Mouse (Mus musculus) urinary bladder, postnatal 25 days (tissue): ENCODE measurements around the gene Ankrd33.
"Not testable (repeated sequence)": the region's sequence is repeated elsewhere in the genome, so short reads cannot be mapped to it uniquely, and the experiment has no call there.

ENCODE experiments used
- DNase-seq: peaks from one replicate; pipeline ENCODE4 v3.0.0; 2022; ENCODE audit warnings: low spot score

The Ankrd33 gene

DNA sequence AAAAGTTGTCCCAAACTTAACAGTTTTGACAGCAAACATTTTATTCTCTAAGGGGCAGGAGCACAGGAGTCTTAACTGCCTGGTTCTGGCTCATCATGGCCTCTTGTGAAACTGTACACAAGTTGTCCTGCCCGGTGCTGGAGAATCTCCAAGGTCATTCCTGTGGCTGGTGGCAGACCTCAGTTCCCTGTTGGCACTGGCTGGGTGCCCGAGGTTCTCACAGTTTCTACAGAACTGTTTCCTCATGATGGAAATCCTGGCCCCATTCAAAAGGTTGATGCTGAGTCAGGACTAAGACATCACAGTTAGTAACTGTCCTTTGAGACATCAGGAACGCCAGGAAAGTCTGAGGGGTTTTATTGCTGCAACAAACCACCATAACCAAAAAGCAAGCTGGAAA is 28.6 kb upstream of the Ankrd33 start:
- no peak for DNase-seq

DNA sequence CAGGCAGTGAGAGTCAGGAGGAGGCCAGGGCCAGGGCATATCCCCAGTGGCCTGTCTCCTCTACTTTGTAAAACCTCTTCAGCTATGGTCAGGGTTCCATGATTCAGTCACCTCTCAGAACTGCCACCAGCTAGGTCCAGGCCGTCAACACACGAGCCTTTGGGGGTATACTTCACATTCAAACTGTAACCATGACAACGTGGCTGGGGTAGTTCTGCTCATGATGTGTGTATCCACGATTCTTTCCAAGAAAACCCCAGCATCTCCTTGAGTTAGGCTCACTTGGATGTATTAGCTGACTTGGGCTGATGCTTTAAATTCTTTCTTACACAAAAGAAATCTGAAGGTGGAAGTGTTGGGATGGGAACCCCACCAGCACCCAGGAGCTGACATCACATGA is 27.3 kb upstream of the Ankrd33 start:
- no peak for DNase-seq

DNA sequence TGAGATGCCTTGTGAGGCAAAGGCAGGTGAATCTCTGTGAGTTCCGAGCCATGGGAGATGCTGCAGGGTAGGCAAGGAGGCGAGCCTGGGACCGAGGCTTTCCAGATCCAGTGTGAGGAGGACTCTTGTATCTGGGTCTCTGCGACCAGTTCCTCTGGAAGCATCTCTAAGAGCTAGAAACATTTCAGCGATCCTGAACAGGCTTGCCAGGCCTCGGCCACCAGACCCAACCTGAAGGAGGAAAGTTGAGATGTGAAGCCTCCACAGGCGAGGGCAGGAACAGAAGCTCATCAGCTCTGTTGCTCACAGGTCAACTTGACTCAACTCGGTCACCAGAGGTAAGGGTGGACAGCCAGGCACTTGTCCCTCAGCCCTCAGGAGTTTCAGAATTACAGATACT is 24.0 kb upstream of the Ankrd33 start:
- no peak for DNase-seq

DNA sequence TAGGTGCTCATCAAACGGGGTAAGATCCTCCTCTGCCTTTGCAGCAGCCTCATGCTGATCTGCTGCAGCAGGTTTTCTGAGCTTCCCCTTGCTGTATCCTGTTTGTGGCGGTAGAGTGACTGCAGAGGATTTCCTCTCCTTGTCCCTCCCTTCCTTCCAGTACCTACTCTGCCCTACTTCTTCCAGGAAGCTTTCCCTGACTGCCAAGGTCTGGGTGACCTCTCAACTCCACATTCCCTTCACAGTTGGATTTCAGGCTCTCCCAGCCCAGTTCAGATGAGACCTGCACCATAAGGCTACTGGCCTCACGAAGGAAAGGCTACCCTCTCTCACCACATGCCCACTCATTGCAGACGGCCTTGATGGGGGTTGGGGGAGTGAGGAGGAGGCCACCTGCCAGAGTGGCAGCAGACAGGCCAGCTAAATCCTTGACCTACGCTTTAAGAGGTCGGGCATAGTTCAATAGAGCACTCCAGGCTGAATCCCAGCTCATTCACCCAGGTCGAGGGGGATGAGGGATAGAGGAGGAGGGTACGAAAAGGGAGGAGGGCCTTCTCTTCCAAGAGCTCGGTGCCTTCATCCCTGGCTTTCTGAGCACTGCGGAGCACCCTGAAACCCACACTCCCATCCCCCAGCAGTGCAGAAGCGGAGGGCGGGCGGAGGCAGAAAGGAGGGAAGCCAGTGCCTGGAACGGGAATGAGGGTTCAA is 23.3 kb upstream of the Ankrd33 start:
- DNase-seq = no peak

DNA sequence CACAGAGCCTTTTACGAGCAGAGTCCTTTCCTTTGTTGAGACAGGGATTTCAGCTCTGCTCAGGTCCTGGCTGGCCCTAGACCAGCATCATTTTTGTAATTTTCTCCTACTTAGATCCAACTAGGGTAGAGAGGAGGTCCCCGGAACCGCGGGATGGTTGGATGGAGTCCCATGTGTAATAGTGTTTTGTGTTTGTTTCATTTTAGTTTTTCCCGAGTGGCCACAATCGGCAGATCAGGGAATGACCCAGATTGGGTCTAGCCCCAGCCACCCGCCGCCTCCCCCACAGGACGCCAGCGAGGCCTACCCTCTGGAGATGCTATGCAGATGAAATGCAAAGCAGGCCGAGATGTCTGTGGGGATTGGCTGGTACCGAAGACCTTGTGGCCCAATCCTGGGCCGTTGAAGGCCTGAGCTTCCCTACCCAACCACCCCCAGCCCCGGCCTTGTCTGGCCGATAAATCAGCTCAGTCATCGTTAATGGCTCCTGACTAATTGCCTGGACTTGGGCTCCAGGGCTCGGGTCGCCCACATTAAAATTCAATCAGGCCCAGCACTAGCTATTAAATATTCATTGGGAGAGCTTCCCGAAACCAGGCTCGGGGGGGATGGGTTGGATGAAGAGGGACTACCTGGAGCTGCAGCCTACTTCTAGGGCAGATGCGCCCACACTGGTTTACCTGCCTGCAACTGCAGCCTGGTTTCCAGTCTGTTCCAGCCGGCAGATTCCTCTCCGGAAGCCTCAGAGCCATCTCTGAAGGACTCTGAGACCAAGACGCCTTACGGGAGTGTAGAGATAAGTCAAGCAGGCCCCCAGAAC is 22.5 kb upstream of the Ankrd33 start:
- DNase-seq = peak; percentile 19

DNA sequence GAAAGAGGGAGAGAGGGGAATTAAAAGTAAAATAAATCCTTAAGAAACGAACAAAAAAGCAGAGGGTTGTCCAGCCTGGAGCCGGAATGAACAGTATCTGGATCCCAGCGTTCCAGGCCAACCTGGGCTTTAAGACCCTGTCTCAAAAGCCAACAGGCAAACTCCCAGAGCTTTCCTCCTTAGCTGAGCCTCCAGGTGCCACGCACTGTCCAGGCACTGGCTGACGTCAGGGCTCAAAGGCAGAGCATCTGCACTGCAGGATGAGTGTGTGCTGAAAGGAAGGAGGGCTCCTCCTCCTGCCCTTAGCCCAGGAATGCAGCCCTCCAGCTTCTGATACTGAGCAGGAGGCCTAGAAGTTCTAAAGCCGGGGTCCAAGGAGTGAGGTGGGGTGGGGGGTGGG is 21.6 kb upstream of the Ankrd33 start:
- no peak for DNase-seq

DNA sequence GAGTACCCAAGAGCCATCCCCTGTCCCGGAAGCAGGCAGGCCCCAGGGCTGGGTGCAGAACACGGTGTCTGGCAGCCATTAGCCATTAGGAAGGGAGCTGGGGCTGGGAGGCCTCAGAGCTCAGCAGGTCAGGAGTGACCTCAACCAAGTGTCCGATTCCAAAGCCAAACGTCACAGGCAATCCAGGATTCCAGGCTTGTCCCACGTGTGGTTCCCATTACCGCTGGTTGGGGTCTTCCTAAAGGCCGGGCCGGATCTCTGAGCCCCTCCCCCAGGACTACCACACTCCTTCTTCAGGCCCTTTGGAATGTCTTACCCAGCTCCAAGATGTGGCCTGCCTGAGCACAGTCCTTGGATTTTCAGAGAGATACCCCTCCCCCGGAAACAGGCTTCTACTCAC is 20.6 kb upstream of the Ankrd33 start:
- DNase-seq = no peak

DNA sequence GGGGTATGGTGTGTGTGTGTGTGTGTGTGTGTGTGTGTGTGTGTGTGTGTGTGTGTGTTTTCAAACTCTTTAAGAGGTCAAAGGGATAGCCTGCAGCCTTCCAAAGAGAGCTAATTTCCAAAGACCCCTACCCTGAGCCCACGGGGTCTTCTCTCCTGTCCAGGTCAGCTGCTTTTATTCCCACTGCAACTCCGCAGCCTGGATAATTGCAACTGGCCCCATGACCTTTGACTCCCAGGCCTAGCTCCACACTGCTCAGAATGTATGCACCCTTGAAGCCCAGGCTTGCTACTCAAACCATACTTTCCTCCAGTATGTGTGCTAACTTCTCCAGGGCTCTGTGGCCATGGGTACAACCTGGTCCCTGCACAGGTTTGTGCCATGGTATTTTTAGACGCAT is 20.2 kb upstream of the Ankrd33 start:
- DNase-seq = no peak

DNA sequence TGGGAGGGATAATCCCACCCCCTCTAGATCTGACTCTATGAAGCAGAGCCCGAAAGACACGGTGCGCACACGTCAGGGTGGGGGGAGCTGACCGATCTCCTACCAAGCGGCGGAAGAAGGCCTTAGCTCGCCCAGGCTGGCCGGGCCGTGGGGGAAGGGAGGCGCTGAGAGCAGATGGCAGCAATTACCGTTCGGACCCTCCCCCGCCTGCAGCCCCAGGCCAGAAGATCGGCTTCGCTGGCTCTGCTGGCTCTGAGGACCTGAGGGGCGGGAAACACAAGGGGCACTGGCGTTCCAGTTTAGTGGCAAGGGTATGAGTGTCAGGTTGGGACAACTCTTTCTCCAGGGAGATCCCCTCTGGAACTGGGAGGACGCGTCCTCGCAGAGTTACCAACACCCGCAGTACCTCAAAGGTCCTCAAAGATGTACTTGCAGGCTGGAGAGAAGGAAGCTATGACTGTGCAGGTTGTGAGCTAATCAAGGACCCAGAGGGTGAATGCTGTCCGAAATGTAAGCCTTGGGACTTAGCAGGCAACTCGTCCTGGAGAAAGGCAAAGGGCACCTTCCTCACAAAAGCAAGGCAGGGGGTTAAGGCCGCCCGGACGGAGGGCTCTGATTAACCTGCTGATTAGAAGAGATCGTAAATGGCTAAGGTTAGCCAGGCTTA is 17.4 kb upstream of the Ankrd33 start:
- no peak for DNase-seq

DNA sequence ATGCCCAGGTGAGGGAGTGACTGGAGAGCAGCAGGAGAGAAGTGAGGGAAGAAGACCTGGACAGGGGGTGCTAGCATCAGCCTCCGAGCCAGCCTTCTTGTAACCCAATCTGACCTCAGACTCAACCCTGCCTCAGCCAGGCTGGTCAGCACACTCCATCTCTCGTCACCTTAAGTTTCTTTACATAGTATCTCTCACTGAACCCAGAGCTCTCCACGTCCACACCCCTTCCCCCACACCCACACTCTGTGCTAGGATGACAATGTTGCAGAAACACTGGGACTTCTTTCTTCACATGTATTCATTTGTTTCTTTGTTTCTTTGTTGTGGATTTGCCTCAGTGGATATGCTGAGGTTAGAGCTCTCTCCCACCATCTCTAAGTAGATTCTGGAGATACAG is 14.6 kb upstream of the Ankrd33 start:
- DNase-seq = no peak

DNA sequence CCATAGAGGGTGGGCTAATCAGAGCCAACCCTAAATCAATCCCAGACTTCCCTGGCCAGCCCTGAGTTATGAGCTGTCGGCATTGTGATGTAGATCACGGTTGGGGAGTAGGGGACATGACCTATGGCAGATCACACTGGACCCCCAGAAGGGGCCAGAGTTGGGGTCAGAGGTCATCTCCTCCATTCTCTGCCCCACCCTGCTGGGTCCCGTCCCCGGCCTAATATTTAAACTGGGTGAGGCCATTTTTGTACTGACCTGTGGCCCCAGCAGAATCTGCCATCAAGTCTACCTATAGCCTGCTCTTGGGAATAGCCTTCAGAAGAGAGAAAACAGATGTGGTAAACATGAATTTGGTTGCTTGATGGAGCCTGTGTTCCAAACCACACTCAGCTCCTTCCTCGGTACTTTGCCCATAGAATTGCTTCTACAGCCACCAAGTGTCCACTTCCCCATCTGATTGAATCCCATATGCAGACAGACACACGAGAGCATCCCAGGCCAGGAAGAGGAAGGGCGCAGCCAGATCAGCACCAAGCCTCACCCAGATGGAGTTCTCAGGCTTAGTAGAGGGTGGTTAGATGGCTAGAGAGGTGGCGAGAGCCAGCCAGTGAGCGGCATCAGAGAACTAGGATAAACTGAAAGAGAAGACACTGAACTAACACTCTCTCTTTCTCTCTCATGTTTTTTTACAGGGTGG is 11.8 kb upstream of the Ankrd33 start:
- DNase-seq = no peak

DNA sequence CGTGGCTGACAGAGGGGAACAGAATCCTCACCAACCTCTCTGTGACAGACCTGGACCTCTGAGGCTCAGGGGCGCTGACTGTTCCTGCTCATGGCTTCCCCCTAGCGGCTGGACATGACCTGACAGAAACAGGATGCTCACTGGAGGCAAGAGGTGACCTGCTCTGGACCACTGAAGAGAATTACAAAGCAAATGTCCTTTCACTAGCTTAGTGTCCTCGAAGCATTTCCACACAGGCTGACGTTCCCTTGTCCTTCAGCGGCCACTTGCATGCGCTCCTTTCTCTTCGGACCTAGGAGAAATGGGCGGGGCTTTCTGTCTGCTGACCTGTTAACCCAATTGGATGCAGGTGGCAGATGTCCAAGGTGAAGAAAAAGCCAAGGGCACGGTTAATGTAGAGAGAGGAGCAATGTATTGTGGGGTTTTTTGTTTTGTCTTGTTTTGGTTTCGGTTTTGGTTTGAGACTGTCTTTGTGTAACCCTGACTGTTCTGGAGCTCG is 10.0 kb upstream of the Ankrd33 start:
- DNase-seq = peak; percentile 85

DNA sequence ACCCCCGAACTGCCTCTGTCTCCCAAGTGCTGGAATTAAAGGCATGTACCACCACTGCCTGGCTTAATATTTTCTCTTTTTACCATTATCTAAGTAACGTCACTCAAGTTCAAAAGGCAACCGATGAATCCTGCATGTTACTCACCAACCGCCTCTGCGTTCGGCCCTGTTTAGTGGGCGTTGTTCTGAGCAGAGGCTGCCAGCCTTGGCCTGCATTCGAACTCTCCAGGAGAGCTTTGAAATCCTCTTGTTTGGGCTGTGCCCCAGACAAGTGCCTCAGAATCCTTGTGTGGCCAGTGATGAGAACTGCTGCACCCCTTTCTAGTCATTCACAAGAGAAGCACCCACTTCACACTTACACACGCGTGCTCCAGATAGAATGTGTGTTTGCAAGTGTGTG is 9.5 kb upstream of the Ankrd33 start:
- no peak for DNase-seq

DNA sequence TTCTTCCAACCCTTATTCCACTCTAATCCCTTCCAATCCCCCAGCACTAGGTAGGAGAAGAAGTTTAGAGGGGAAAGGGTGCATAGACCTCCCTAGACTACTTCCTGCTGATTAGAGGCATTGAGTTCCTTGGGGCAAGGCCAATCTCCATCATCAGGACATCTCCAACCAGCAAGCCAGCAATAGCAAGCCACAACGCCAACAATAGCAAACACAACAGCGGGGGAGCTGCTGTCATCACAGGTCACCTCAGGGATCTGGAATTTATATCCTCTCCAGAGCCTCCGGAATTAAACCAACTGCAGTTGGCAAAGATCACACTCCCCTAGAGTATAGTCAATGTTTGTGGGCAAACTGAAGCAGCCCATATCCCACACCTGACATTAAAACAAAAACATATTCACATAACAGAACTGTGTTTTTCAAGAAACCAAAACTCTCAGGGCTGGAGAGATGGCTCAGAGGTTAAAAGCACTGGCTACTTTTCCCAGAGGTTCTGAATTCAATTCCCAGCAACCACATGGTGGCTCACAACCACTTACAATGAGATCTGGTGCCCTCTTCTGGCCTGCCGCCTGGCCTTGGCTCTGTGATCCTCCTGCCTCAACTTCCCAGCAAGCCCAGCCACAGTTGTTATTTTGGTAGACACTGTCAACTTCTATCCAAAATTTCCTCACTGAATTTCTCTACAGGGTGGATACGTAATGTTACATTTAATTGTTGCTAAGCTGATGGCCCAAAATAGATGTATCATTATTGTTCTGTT is 7.5 kb upstream of the Ankrd33 start:
- DNase-seq = no peak

DNA sequence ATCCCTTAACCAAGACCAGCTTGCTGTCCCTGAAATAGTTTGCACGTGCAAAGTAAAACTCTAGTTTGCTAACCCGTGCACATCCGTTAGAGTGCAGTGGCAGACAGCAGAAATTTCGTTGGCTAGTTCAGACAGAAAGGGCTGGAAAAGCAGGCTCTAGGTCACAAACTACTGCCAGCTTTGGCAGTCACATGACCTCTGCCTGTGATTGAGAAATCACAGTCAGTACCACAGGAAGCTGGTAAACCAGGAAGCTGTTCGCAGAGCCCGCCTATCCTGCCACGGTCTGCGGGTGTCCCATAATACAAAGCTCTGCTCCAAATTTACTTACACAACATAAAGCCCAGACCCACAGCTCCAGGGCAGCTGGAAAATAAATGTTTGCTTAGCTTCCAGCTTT is 2.4 kb upstream of the Ankrd33 start:
- DNase-seq = peak; percentile 36

DNA sequence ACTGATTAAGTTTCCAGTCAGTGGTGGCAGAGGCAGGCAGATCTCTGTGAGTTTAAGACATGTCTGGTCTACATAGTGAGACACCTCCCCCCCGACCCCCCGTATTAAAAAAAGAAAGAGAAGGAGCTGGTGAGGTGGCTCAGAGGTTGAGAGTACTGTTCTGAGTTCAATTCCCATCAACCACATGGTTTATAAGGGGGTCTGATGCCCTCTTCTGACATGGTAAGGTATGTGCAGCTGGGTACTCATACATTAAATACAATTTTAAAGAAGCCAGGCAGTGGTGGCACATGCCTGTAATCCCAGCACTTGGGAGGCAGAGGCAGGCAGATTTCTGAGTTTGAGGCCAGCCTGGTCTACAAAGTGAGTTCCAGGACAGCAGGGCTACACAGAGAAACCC is 1.8 kb upstream of the Ankrd33 start:
- not testable (repeated sequence) for DNase-seq

DNA sequence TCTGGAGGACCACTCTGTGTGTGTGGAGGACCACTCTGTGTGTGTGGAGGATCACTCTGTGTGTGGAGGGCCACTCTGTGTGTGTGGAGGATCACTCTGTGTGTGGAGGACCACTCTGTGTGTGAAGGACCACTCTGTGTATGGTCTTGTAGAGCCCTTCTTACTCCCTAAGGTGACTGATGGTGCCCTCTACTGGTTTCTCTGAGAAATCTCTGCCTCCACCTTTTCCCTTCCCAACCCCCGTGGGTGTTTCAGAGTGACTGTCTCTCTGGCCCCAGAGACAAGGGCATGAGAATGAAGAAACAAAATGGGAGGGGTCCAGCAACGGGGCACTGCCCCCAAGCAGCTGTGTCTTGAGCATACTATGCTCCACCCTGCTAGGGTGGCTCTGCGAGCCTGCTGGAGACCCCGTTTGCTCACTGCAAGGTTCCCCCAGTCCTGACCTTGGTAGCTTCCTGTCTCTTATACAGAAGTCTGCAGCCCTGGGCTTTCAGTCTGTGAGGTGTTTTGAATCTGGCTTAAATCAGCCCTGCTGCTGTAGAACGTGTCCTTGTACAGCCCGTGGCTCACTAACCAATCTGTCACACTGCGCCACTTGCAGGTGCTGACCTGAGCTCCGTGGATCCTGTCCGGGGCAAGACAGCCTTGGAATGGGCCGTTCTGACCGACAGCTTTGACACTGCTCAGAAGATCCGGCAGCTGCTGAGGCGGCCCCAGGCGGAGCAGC is 3.0 kb downstream of the Ankrd33 start:
- DNase-seq = no peak

DNA sequence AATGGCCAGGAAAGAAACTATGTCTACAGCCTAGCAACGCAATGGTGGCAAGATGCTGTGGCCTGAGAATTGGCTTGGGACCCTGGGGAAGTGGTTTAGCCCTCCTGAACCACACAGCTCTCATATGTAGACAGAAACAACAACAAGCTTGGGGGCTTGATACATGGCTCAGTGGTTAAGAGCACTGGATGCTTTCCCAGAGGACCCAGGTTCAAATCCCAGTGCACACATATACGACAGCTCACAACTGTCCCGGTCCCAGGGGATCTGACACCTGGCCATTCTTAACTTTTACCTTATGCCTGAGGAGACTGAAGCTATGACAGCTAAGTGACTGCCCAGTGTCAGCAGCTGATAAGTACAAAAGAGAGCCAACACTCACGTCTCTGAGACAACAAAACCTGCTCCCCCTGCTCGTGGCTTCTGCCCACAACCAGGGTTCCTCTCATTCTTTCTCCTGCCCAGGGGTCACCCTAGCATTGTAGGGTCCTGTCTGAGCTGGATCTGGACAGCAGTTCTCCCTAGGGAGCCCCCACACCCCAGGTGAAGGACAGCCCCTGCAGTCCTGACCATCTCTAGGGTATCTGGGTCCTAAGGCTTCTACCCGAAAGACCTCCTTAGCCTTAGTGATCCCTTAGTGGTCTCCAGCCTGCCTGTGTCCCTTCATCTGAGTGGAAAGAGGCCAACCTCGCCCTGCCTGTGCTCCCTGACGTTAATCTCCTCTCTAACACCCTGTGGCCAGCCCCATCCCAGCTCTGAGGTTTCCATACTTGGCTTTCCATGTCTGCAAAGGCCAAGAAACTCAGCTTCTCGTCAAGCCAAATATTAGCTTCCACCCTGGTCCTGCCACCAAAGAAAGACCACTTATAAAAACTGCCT is 6.1 kb downstream of the Ankrd33 start:
- no peak for DNase-seq

DNA sequence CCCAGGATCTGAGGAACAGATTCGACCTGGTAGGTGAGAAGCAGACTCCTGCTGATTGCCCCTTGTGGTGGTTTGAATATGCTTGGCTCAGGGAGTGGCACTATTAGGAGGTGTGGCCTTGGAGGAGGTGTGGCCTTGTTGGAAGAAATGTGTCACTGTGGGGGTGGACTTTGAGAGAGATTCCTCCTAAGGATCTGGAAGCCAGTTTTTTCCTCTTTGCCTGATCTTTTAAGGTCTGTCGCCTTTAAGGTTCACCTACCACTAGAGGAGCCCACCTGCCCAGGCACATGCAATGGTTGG is 6.7 kb downstream of the Ankrd33 start:
- no peak for DNase-seq

DNA sequence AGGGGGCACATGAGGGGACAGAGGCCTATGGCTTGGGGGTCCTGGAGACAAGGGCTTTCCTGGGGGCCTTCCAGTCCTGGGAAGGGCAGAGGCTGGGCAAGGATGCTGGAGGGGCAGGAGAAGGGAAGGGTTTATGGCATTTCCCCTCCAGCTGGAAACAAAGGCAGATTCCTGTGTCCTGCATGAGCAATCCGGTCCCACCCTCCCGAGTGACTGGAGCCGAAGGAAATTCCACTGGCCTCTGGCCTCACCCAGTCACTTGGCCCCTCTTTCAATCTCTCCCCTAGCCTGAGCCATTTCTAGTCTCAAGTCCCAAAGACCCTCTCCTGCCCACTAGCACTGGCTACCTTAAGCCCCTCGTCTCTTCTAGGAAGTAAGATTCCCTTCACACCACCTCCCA is 7.6 kb downstream of the Ankrd33 start:
- no peak for DNase-seq
